Mouse (Mus musculus): Measurements from ENCODE around the gene Sgip1. TPM values are rescaled to one million over a fixed set of nuclear protein-coding genes. Genes with fewer than 3 reads are reported as not detected.

The Sgip1 gene
- total RNA-seq, 2 experiments from 2014 or later, result 280 to 316 TPM

DNA sequence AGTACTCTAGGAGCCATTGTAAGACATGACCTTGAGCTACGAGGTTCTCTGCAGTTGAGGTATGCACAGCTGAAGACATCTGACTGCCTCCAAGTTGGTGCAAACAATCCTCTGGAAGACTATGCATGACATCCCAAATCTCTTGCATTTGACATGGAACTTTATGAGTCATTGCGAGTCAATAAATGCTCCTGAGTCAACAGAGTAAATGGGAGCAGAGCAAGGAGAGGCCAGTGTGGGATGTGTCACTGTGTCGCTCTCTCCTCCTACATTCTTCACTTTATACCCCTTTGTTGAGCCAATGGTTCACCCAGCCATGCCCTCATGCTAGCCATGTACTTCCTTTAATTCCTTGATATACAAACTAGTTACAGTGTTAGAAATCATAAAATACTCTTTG is 142.0 kb downstream of the Sgip1 start:
- no peak for DNase-seq (ENCODE audit: low spot score in 2 of 2)
- intact Hi-C loops (cut with DNase I), result no loop called here

DNA sequence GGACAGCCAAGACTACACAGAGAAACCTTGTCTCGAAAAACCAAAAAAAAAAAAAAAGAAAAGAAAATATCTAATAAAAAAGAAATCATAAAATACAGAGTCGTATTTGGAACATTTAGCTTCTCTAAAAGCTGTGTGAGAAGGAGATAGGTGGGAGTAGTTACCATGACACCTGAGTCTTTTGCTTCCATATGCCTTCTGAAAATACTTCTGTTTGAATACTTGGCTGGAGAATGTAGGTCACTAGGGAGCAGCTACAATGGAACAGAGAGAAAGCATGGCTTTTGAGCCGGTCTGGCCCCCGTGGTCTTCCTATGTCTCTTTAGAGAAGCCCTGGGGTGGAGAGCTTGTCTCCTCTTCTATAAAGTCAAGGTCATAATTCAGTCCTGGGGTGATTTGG is 143.1 kb downstream of the Sgip1 start:
- intact Hi-C loops (cut with DNase I), result no loop called here
- no peak for DNase-seq (ENCODE audit: low spot score in 2 of 2)

DNA sequence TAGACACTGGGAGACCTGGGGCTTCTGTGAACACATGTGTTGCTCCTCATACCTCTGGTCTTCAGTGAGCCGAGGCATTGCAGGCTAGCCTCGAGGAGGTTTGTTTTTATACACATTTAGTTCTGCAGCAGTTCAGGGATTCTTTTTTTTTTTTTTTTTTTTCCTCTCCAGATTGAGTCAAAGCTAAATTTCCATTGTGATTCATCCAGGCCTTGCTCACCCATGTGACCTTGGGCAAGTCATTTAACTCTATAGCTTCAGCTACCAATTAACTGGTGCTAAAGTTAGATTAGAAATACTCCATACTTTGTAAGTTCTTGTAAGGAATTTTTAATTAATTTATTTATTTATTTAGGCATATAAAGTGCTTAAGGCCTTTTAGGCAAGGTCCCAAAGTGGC is 145.4 kb downstream of the Sgip1 start:
- DNase-seq (ENCODE audit: low spot score in 2 of 2), result no peak
- intact Hi-C loops (cut with DNase I), result loop anchor here (5.0 kb wide), 1 partner anchor 124 kb away; no protein-coding TSS in a partner anchor

DNA sequence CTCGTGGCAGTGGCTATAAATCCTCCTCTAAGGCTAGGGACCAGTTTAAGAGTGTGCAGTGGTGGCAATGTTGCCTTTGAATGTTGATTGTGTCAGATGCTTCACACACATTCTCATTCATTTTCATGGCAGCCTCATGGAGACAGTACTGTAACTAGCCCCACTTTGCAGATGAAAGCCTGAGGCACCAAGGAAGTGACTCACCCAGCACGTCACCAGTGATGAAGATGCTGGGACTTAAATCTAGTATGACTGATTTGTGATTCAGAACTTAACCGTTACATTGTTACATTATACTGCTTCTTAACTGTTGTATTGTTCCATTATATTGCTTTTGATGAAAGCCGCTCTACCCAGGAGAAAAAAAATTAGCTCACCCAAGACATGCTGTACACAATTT is 145.8 kb downstream of the Sgip1 start:
- intact Hi-C loops (cut with DNase I), result loop anchor here (5.0 kb wide), 1 partner anchor 125 kb away; no protein-coding TSS in a partner anchor
- no peak for DNase-seq (ENCODE audit: low spot score in 2 of 2)

DNA sequence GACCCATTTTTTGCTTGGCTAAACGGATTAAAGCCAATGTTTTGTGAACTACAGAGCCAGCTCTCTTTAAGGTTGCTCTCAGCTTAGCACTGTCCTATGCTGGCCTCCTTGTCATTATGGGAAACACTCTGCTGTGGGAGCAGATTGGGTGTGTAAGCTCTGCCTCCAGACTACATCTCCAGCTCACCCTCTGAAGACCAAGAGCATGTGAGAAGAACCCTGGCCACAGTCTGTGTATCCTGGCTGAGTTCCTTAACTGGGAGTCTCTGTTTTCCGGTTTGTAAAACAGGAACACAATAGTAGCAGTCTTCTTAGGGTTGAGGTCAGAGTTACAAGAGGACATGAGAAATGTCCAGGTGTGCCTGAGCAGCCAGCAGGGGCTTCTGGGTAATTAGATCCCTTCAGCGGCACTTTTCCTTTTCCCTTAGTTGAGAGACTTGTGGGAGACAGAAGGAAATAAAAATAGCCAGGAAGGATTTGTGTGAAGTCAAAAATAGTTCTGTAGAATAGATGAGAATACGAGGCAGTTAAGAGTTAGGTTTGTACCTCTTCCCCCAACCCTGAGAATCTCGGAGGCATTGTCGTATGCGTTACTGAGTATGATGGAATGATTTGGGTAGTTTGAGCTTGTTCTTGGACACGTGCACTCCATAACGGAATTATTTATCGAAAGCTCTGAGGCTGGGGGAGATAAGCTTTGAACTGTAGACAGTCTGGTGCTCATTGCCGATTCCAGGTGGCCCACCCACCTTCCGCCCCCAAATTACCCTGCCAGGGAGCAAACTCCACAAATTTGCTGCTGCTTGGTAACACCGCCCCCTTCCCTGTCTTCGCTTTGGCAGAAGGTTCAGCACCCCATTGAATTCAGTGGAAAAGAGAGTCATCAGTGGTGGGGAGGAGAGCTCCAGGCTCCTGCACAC is 146.9 kb downstream of the Sgip1 start:
- peak; percentile 66 to 82 for DNase-seq (ENCODE audit: low spot score in 2 of 2)
- intact Hi-C loops (cut with DNase I), result loop anchor here (5.0 kb wide), 1 partner anchor 126 kb away; no protein-coding TSS in a partner anchor

DNA sequence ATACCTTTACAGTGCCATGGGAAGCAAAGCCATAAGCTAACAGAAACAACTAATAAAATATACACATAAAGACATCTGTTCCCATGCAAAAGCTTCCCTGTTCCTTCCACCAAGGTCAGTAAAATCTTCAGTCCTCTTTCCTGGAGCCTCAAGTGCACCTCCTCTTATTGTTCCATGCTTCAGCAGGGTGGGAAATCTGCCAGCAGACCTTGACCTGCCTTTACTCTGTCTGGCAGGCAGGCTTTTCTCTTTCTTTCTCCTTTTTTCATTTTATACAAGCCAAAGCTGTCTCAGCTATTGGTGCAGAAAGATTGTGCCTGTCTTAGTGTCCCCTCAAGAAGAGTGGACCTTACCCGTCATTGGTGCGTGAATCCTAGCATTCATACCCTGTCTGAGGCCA is 154.8 kb downstream of the Sgip1 start:
- DNase-seq (ENCODE audit: low spot score in 2 of 2), result no peak
- intact Hi-C loops (cut with DNase I), result no loop called here

DNA sequence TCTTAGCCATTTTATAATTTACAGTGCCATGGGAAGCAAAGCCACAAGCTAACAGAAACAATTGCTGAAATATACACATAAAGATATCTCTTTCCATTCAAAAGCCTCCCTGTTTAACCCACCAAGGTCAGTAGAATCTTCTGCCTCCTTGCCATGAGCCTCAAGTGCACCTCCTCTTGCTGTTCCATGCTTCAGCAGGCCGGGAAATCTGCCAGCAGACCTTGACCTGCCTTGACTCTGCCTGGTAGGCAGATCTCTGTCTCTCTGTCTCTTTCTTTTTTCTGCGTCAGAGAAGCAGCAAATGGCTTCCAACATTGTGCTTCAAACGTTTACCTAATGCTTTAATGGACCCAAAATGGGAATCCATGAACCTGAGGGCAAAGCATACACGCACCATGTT is 157.9 kb downstream of the Sgip1 start:
- intact Hi-C loops (cut with DNase I), result no loop called here

DNA sequence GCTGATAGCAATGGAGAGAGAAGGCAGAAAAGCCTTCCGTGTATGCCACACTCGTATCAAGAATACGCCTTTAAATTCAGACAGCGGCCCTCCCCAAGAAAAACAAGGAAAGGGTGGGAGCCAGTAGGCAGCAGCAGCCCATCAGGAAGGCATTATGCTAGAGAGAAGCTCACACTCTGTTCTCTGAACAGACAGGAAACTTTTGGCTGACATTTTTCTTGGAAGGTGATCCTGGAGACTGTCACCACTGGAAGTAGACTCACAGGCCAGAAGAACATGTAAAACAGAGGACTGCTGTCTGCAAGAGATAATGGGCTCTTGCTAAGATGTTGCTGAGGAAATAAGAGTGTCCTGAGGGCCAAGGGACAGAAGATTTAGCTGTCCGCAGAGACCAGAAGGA is 158.6 kb downstream of the Sgip1 start:
- intact Hi-C loops (cut with DNase I), result no loop called here
- DNase-seq (ENCODE audit: low spot score in 2 of 2), result no peak

More for the DNA sequence above, 157.9 kb downstream of the Sgip1 start:
- DNase-seq (ENCODE audit: low spot score in 2 of 2), result no peak

DNA sequence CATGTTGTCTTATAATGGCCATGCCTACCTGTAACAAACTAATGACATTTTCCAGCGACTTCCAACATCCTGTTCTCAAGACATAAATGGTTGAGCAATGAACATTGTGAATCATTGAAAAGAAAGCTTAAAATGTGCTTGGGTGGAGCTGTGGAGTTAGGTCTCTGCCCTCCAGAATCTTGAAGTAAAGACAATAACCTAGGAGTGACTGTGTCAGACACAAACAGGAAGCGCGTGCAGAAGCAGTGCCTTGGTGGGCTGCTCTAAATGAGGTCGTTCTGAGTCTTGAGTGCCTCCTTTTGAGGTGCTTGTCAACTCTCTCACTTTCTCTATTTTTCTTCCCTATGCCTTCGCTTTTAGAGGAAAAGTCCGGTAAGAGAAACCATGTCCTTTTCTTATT is 159.1 kb downstream of the Sgip1 start:
- no peak for DNase-seq (ENCODE audit: low spot score in 2 of 2)
- intact Hi-C loops (cut with DNase I), result no loop called here

DNA sequence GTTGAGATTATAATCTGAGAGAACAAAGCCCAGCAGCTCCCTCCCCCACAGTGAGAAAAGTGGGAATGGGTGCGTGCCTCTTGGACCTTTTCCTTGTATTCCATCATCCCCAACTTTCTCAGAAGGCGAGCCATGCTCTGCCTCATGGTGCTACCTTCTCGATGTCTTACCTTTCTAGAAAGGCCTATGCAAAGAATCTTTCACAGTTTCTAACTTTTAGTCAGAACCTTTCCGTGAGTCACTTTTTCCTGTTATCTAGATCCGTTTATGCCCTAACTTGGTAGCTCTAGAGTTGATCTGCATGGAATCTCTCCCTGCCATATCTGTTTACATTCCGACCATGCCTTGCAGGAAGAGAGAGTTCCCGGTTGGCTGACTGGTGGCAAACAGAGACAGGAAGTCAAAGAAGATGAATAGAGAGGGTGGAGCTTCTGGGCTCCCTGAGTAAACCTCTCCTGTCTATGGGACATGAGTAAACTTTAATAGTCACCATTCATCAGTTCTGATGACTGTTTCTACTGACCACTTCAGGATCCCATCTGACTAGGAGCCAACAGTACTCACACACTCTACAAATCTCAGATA is 166.8 kb downstream of the Sgip1 start:
- DNase-seq (ENCODE audit: low spot score in 2 of 2), result no peak
- intact Hi-C loops (cut with DNase I), result no loop called here

DNA sequence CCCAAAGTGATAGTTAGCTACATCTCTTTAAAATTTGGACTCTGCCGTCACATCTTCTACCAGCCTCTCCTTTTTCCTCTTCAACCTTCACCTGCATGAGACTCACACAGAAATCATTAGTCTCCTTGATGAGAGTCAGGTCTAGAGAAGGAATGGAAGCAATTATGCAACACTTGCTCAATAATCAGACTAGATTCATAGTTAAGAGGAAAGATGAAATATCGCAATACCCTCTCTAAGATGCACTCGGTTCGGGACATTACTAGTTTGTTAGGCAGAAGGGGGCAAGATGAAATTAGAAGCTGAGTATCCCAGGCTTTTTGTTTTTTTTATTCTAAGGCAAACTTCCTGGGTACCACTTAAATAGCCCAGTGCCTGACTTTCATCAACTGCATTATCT is 169.1 kb downstream of the Sgip1 start:
- intact Hi-C loops (cut with DNase I), result loop anchor here (5.0 kb wide), 1 partner anchor 148 kb away; no protein-coding TSS in a partner anchor
- no peak for DNase-seq (ENCODE audit: low spot score in 2 of 2)

DNA sequence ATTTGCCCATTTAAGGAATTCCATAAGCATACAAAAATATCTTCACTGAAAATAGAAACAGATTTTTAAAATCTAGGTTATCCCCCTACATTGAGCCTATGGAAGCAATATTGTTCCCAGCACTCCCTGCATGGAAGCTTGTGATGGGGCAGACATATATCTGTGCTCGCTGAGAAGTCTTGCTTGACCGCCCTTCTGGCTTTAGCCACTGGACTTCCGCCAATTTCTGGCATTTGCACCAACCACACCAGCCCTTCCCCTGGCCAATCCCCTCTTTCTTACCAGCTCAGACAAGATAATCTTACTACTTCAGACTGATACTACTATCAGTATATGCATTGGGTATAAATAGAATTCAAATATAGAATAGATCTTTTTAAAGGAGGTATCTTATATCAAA is 172.1 kb downstream of the Sgip1 start:
- intact Hi-C loops (cut with DNase I), result loop anchor here (5.0 kb wide), 1 partner anchor 151 kb away; no protein-coding TSS in a partner anchor
- DNase-seq (ENCODE audit: low spot score in 2 of 2), result no peak

DNA sequence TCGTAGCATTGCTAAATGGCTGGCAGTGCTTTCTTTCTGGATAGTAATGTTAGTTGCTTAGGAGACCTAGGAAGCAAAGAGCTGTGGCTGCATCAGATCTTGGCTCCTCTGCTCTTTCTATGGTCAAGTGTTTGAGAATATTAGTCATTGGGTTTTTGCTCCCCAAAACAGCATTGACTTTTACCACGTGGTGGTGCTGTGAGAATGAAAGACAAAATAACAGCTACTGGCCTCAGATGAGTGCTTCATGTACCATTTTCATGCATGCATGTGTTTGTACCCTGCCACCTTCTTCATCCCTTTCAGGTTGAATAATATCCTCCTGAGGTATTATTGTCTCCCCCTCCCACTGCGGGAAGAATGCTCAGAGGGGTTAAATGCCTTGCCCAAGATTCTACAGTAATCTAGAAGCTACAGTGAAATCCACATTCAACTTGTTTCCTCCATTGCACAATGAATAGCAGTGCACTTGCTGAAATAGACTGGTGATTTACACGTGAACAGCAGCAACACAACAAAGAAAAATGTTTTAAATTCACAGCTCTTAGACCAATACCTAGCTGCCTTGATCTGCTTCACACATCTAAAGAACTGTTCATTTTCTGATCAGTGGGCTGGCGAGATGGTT is 172.7 kb downstream of the Sgip1 start:
- intact Hi-C loops (cut with DNase I), result loop anchor here (5.0 kb wide), 1 partner anchor 152 kb away; no protein-coding TSS in a partner anchor

DNA sequence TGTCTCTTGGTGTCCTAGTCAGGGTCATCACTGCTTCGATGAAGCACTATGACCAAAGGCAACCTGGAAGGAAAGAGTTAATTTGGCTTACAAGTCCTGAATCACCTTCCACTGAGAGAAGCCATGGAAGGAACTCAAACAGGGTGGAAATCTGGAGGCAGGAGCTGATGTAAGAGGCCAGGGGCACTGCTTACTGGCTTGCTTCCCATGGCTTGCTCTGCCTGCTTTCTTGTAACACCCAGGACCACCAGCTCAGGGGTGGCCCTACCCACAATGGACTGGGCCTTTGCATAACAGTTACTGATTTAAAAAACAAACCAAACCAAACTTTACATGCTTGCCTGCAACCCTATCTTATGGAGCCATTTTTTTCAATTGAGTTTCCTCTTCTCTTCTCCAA is 177.1 kb downstream of the Sgip1 start:
- DNase-seq (ENCODE audit: low spot score in 2 of 2), result no peak
- intact Hi-C loops (cut with DNase I), result no loop called here

More for the DNA sequence above, 172.7 kb downstream of the Sgip1 start:
- no peak for DNase-seq (ENCODE audit: low spot score in 2 of 2)

DNA sequence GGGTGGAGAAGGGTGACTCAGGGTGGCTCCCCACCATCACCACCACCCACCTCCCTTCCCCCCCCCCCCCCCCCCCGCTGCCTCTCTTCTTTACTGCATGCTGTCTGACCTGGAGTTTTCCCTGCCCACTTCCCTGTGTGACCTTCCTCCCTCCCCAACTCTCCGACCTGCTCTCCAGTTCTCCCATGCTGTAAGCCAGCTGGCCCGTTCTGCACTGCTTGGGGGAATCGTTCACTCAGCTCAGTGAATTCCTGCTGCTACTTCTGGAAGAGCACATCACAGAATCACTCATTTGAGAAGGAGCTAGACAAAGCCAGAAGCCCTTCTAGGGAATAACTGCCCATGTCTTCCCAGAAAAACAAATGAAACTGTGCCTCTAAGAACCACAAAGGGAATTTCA is 188.4 kb downstream of the Sgip1 start:
- DNase-seq (ENCODE audit: low spot score in 2 of 2), result no peak
- intact Hi-C loops (cut with DNase I), result no loop called here

DNA sequence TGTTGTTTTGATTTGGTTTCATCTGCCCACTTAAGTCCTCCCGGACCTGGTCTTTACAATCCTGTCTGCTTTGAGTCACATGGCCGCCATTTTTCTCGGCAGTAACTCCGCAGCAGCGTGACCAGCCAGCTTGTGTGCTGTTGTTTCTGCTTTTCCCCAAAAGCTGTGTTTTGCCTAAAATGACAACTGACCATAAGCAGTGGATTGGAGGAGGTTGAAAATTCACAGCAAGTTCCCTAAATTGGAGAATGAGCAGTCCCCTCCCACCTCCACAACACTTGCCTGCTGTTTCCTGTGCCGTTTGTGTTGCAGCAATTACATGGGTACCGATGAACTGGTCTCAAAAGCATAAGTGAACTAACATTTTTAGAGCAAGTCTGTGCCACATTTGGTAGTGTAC is 189.6 kb downstream of the Sgip1 start:
- DNase-seq (ENCODE audit: low spot score in 2 of 2), result peak in 1 of 2 experiments; percentile 24
- intact Hi-C loops (cut with DNase I), result no loop called here

DNA sequence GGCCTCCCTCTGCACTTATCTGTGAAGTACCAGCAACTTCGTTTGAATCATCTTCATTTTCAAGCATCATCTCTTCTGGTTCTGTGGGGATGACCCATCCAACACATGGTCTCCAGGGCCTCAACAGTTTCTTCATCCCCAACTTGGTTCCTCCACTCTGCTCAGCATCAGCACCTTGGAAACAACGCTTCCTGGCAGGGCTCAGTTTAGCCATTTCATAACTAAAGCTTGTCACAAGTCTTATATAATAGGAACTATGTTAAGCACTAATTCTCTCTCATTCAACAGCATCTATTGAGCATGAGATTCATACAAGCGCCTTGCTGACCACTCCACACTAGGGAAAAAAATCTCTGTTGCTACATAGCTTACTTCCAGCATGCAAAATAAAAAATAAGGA is 199.2 kb downstream of the Sgip1 start:
- no peak for DNase-seq (ENCODE audit: low spot score in 2 of 2)
- intact Hi-C loops (cut with DNase I), result no loop called here

DNA sequence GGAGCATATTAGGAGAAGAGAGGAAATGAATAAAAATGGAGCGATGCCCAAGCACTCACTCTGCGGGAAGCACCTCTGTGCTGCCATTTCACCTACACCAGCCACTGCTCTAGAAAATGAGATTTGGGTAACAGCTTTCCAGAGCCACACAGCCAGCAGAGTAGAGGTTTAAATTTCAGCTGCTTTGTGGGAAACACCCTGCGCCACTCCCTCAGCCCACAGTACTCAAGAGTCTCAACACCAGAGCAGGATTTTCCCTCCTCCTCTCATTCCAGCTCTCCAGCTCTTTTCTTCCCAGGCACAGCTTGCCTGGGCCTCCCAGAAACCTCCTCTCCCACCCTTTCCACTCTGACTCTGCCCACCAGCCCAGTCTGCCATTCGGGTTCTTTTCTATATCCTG is 199.6 kb downstream of the Sgip1 start:
- intact Hi-C loops (cut with DNase I), result no loop called here
- peak in 1 of 2 experiments; percentile 18 for DNase-seq (ENCODE audit: low spot score in 2 of 2)

DNA sequence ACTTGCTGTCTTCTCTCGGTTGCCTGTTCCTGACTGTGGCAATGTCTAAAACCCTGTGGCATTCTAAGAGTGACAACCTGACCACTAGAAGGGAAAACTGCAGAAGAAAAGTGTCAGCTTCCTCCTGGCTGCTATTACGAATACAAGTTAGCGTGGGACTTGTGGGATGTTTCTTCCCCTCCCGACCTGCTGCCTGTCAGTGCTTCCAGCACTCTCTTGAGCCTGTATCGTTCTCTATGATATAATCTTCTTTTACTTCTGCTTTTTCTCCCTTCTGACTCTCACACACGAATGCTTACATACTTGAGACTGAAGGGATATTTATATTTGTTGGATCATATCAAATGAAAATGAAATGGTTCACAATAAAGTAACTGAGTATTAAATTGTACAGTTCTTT is 203.2 kb downstream of the Sgip1 start:
- intact Hi-C loops (cut with DNase I), result no loop called here
- no peak for DNase-seq (ENCODE audit: low spot score in 2 of 2)

DNA sequence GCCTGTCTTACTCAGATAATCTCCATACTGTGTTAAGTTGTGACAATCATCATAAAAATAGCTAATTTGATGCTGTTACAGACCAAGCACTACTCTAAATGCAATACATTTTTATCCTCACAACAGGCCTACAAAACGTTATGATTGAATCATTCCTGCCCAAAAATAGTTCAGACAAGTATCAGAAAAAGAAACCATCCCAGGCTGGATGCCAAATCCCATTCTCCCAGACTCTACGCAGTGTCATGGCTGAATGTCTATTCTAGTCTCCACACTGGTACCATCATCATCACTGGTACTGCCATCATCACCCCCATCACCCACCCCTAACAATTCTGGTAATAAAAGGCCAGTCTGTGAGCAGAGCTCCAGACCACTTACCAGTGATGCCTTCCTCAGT is 211.4 kb downstream of the Sgip1 start:
- no peak for DNase-seq (ENCODE audit: low spot score in 2 of 2)
- intact Hi-C loops (cut with DNase I), result no loop called here

All from left cerebral cortex, postnatal 36 days (tissue).